In genomic region chr6:85314064-85314798, GRCm38 (mm10) we compare ENCODE assay signal across 11 mouse cellular contexts. TPM values are rescaled to one million over a fixed set of nuclear protein-coding genes. Genes with fewer than 3 reads are reported as not detected.
A peak's percentile ranks its signal among the peaks of the same experiment; 100 is the strongest.
DNase-seq lines count a peak whose midpoint lies in the region; ATAC-seq and TF ChIP-seq lines count a peak whose summit lies in the region.
"Had no signal": no experiment of that assay in that cellular context is flagged by ENCODE, and none has a peak within 500 bp of the region (broad histone marks: within the 10 kb centered on the region; RNA-seq: fewer than 3 reads in every experiment).

No protein-coding gene starts in this region.

- H3K9ac ChIP-seq in limb, embryonic 11.5 days (ENCODE audit: low read length), result no peak overlapping the region
- H3K9ac ChIP-seq in forebrain, embryonic 11.5 days (ENCODE audit: low read length), result peak overlapping the region; percentile 33
- H3K9ac ChIP-seq in hindbrain, postnatal 0 days (replicated peaks; ENCODE audit: low read length), result no peak overlapping the region

- H3K4me3 ChIP-seq in limb, embryonic 11.5 days (ENCODE audit: low read depth, low read length), result no peak overlapping the region
- H3K4me3 ChIP-seq in limb, embryonic 10.5 days, result no peak overlapping the region
- no peak overlapping the region for H3K4me3 ChIP-seq in forebrain, embryonic 11.5 days (ENCODE audit: low read depth, low read length)
- H3K4me3 ChIP-seq in hindbrain, postnatal 0 days (ENCODE audit: low read length), result no peak overlapping the region
- no peak overlapping the region for H3K4me3 ChIP-seq in olfactory bulb, adult 2 months (ENCODE audit: insufficient read depth, low read depth, low read length)

- no peak overlapping the region for H3K27ac ChIP-seq in limb, embryonic 11.5 days (replicated peaks; ENCODE audit: low read depth, low read length)
- no peak overlapping the region for H3K27ac ChIP-seq in limb, embryonic 10.5 days
- H3K27ac ChIP-seq in forebrain, embryonic 11.5 days (ENCODE audit: low read depth, low read length), result peak overlapping the region; percentile 79
- peak overlapping the region; percentile 78 for H3K27ac ChIP-seq in hindbrain, postnatal 0 days
- H3K27ac ChIP-seq in olfactory bulb, adult 2 months (ENCODE audit: insufficient read depth, low read depth, low read length), result peak overlapping the region; percentile 83

- H3K27me3 ChIP-seq in limb, embryonic 11.5 days (ENCODE audit: control insufficient read depth, insufficient read depth, low read length), result no peaks in the 10 kb centered on the region
- H3K27me3 ChIP-seq in limb, embryonic 10.5 days (ENCODE audit: low read depth, poor library complexity, severe bottlenecking), result no peaks in the 10 kb centered on the region
- no peaks in the 10 kb centered on the region for H3K27me3 ChIP-seq in forebrain, embryonic 11.5 days (ENCODE audit: control insufficient read depth, insufficient read depth, low read length)
- H3K27me3 ChIP-seq in hindbrain, postnatal 0 days (ENCODE audit: insufficient read depth, low read length), result no peaks in the 10 kb centered on the region

- no peak for TF ChIP-seq POLR2A in olfactory bulb, adult 2 months (IDR thresholded peaks at IDR 0.05; ENCODE audit: insufficient read depth, low read depth, low read length)

- H3K4me2 ChIP-seq in limb, embryonic 11.5 days (ENCODE audit: low read depth, severe bottlenecking), result no peak overlapping the region
- no peak overlapping the region for H3K4me2 ChIP-seq in forebrain, embryonic 11.5 days (ENCODE audit: low read depth, low read length, severe bottlenecking)
- H3K4me2 ChIP-seq in hindbrain, postnatal 0 days (ENCODE audit: low read depth, low read length), result no peak overlapping the region

- peak; percentile 21; the same call in 1 of the 2 replicates for ATAC-seq in limb, embryonic 11.5 days (ENCODE audit: insufficient number of reproducible peaks, low FRiP score, low TSS enrichment, low read depth)
- ATAC-seq in forebrain, embryonic 11.5 days (replicated peaks; ENCODE audit: low FRiP score), result no peak
- ATAC-seq in hindbrain, postnatal 0 days, result no peak; the same call in 1 of the 2 replicates
- ATAC-seq: intestine, embryonic 16.5 days had no signal

- H3K36me3 ChIP-seq in limb, embryonic 11.5 days (ENCODE audit: control insufficient read depth, insufficient read depth, low read length), result no peaks in the 10 kb centered on the region
- H3K36me3 ChIP-seq in limb, embryonic 10.5 days, result no peaks in the 10 kb centered on the region
- H3K36me3 ChIP-seq in forebrain, embryonic 11.5 days (ENCODE audit: control insufficient read depth, insufficient read depth, low read length), result no peaks in the 10 kb centered on the region; the same call in 1 of the 2 replicates
- H3K36me3 ChIP-seq in hindbrain, postnatal 0 days (ENCODE audit: insufficient read depth, low read length), result no peaks in the 10 kb centered on the region; the same call in 1 of the 2 replicates

- no peaks in the 10 kb centered on the region for H3K9me3 ChIP-seq in limb, embryonic 11.5 days (ENCODE audit: control insufficient read depth, low read length)
- no peaks in the 10 kb centered on the region for H3K9me3 ChIP-seq in limb, embryonic 10.5 days (replicated peaks)
- H3K9me3 ChIP-seq in forebrain, embryonic 11.5 days (ENCODE audit: control insufficient read depth, low read length), result no peaks in the 10 kb centered on the region
- no peaks in the 10 kb centered on the region for H3K9me3 ChIP-seq in hindbrain, postnatal 0 days (ENCODE audit: low read length)

- DNase-seq in limb, embryonic 11.5 days (ENCODE audit: low spot score), result no peak
- no peak for DNase-seq in limb, embryonic 10.5 days (ENCODE audit: low spot score)
- no peak for DNase-seq in forebrain, embryonic 11.5 days (ENCODE audit: low spot score)
- DNase-seq in hindbrain, postnatal 0 days (ENCODE audit: low spot score), result peak; percentile 11
- DNase-seq in heart, adult 8-10 months (ENCODE audit: low spot score), result no peak
- DNase-seq in kidney, adult 11 months, result no peak
- DNase-seq: gastrocnemius, postnatal 25 days; lung, adult 18-20 months; thymus, adult 18-20 months had no signal

- 65% methylated on average over 9 of the region's 9 CpGs for WGBS in limb, embryonic 11.5 days
- 67% methylated on average over 9 of the region's 9 CpGs for WGBS in limb, embryonic 10.5 days
- WGBS in forebrain, embryonic 11.5 days, result 45% methylated on average over 9 of the region's 9 CpGs
- WGBS in hindbrain, postnatal 0 days, result 35% methylated on average over 9 of the region's 9 CpGs
- WGBS in olfactory bulb, adult 2 months, result 28% methylated on average over 9 of the region's 9 CpGs

- H3K4me1 ChIP-seq in limb, embryonic 11.5 days (ENCODE audit: control insufficient read depth, insufficient read depth, low read length), result no peaks in the 10 kb centered on the region
- H3K4me1 ChIP-seq in limb, embryonic 10.5 days, result 0 out of 2 replicates have a peak, but pooled peaks cover 2% of the 10 kb centered on the region
- H3K4me1 ChIP-seq in forebrain, embryonic 11.5 days (replicated peaks; ENCODE audit: control insufficient read depth, insufficient read depth, low read length), result peaks cover 8% of the 10 kb centered on the region; the same call in 1 of the 2 replicates
- peaks cover 6% of the 10 kb centered on the region; the same call in 1 of the 2 replicates for H3K4me1 ChIP-seq in hindbrain, postnatal 0 days (ENCODE audit: insufficient read depth, low read length)
- H3K4me1 ChIP-seq in olfactory bulb, adult 2 months (ENCODE audit: control insufficient read depth, insufficient read depth, low read length), result peaks cover 11% of the 10 kb centered on the region

- no peak for TF ChIP-seq CTCF in hindbrain, postnatal 0 days (IDR thresholded peaks at IDR 0.05; ENCODE audit: low read depth)
- TF ChIP-seq CTCF in olfactory bulb, adult 2 months (IDR thresholded peaks at IDR 0.05; ENCODE audit: insufficient read depth, low read depth, low read length), result no peak

RNA-seq across cellular contexts. Expression of gene Sfxn5, which starts 19.0 kb away (rescaled TPM):
- polyA plus RNA-seq in limb, embryonic 11.5 days (2014; fragmentation: Nextera tagmentation; extraction: Ambion mirVana), result 4.8 and 6.7 TPM in 2 replicates
- 6.4 and 6.5 TPM in 2 replicates for polyA plus RNA-seq in limb, embryonic 10.5 days (2016; fragmentation: Nextera tagmentation; extraction: Ambion mirVana)
- 12.5 and 13.8 TPM in 2 replicates for polyA plus RNA-seq in forebrain, embryonic 11.5 days (2014; fragmentation: Nextera tagmentation; extraction: Ambion mirVana)
- total RNA-seq in hindbrain, postnatal 0 days (2014; rRNA removed), result 144 and 151 TPM in 2 replicates
- 108 and 115 TPM in 2 replicates for polyA plus RNA-seq in hindbrain, postnatal 0 days (2015; fragmentation: Nextera tagmentation; extraction: Ambion mirVana)
- polyA plus RNA-seq in olfactory bulb, adult 2 months (2012; ENCODE audit: insufficient read depth, insufficient read length, low replicate concordance, missing spikeins), result not detected in 2 replicates
- 1 to 10 TPM; 3.2 to 6.4 (median 4.5) TPM for total RNA-seq in heart, adult 8-10 months (2022)

Comparison
In these comparisons a context has a peak if more than half of its experiments do, and no peak if none do; other contexts are left out.
1. H3K27ac ChIP-seq: peak in forebrain, embryonic 11.5 days (single experiment), hindbrain, postnatal 0 days (single experiment) and olfactory bulb, adult 2 months (single experiment); none in limb, embryonic 11.5 days (single experiment) and limb, embryonic 10.5 days (single experiment).